Mouse (Mus musculus) left cerebral cortex, adult 8-10 months (tissue): Measurements from ENCODE around the gene C1galt1. TPM values are rescaled to one million over a fixed set of nuclear protein-coding genes. Genes with fewer than 3 reads are reported as not detected.

Experiments used
- DNase-seq, 2 experiments: peaks; one replicate each; pipeline ENCODE4 v3.0.0; 2022; ENCODE audit warnings: low spot score in 2 of 2
- total RNA-seq, 4 experiments: library from RNA; stranded (reverse); gene quantifications; 2 replicates each; pipeline ENCODE4 v1.2.4; 2022

The C1galt1 gene
- total RNA-seq, 4 experiments from 2014 or later, result 11.6 to 12.7 (median 12.0) TPM

GRCm38 (mm10) chr6:7858586-7858985 is 13.9 kb downstream of the C1galt1 start:
- no peak for DNase-seq

- no peak for DNase-seq
Measured at GRCm38 (mm10) chr6:7859161-7859560, 14.5 kb downstream of the C1galt1 start.

DNA sequence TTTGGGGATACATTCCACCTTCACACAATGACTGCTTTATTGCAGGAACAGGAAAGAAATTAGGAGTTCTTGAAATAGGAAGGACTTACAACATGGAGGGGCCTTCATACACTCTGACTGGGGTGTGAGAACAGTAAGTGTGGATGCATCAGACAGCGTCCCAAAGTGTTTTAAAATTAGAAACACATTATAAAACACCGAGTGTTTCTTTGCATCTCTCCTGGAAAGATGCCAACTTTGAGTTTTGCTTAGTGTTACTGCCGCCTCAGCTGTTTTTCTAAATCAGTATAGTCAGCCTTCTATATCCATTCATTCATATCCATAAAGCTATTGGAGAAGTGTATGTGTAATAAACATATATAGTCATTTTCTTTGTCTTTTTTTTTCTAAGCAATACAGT is 16.4 kb downstream of the C1galt1 start:
- DNase-seq, result no peak

- no peak for DNase-seq
Measured at GRCm38 (mm10) chr6:7863354-7863753, 18.7 kb downstream of the C1galt1 start.

DNA sequence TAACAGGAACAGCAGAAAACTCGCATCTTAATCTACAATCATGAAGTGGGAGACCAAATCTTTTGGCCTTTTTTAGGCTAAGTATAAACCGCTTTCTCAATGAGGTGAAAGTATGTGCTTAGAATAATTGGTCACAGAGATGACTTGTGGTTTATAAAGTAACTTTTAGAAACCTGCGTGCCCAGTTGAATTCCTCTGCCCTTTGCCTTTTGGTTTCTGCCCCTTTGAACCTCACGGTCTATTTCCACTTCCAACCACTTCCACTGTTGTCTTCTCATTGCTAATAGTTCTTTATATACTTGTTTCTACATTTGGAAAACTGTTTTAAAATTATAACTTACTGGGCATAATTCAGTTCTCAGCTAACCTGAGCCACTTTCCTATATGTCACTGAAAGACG is 32.2 kb downstream of the C1galt1 start:
- no peak for DNase-seq

GRCm38 (mm10) chr6:7881595-7882128 is 37.0 kb downstream of the C1galt1 start:
- DNase-seq, result no peak

GRCm38 (mm10) chr6:7882520-7882919 is 37.9 kb downstream of the C1galt1 start:
- DNase-seq, result no peak

DNA sequence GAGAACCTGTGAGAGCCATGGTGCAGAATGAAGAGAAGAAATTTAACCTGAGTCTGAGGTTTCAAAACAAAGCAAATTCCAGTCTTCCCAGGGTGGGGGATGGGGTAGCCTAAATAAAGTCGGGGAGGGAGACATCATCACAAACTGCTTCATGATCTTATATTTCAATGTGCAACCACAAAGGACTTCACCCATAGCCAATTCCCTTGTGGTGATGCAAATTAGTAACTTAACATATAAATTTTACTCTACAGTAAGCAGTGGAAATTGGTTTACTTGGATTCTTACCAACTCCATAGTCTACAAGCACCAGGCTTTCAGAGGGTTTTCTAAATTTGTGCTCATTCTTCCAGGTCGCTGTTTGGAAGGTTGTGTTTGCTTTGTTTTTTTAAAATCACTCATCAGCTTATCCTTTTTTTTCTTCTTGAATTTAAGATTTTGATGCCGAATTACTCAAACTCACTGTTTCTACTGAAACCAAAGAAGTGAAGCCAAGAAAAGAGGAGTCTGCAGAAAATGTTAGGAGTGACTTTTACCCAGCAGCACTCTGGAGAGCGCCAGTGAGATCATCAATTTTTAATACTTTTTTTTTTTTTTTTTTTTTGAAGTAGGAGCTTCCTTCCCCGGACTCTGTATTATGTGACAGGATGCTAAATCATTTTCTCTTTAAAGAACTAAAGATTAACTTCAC is 41.5 kb downstream of the C1galt1 start:
- DNase-seq, result no peak

DNA sequence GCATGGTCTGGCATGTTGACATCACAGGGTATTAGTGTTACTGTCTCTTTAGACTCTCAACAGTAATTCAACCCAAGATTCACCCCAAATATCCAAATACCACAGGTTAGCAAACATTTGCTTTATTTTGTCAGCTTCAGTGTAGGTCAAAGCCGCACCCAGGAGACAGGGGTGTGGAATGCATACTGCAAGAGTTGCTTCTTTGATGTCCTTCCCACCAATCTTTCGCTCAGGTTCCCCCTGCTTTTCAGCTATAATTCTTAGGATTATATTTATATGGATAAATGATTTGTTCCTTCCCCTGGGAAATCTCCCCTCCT is 42.0 kb downstream of the C1galt1 start:
- DNase-seq, result no peak

GRCm38 (mm10) chr6:7896339-7896738 is 51.7 kb downstream of the C1galt1 start:
- DNase-seq, result no peak

- no peak for DNase-seq
Measured at GRCm38 (mm10) chr6:7912015-7912414, 67.4 kb downstream of the C1galt1 start.

Other genes with a start within 250 kb of the C1galt1 start
- gene Asns, start 151.6 kb upstream of the C1galt1 start, total RNA-seq, result 100 to 1,000 TPM; 110 to 118 (median 115) TPM